Mouse (Mus musculus) pancreas, adult 10 weeks (tissue): ENCODE data around the gene Erich2. TPM values are rescaled to one million over a fixed set of nuclear protein-coding genes. Genes with fewer than 3 reads are reported as not detected.

Source experiments
- polyA plus RNA-seq: library from polyadenylated mRNA; stranded (reverse); fragments of 350-450 nt; fragmentation: Illumina TruSeq; extraction: RNeasy Lipid Tissue Mini Kit (QIAGEN cat#74804); gene quantifications from one replicate; pipeline ENCODE4 v1.2.3, GENCODE M21; 2015; ENCODE audit warnings: low read depth, low replicate concordance; ENCODE audit not compliant: insufficient read depth

The Erich2 gene
- 0.57 TPM for polyA plus RNA-seq

DNA sequence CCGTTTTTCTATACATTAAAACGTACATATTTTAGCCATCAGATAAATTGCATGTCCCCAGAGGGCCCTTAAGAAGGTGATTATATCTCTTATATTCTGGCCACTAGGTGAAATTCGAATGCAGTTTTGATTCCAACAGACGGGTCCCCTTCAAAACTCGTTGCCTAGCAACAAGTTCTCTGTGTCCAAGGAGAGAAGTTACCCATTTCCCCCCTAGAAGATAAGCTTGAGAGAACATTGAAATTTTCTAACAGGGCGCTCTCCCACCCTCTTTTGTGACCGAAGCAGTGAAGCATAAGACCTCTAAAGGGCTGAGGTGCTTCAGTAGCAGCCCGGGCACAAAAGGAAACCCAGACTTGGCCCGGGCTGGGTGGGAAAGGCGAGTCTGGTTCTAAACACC lies at the start of gene Erich2:
Gene Erich2, plus strand, starts transcription at position 324 of the 400 bp plus-strand sequence.

DNA sequence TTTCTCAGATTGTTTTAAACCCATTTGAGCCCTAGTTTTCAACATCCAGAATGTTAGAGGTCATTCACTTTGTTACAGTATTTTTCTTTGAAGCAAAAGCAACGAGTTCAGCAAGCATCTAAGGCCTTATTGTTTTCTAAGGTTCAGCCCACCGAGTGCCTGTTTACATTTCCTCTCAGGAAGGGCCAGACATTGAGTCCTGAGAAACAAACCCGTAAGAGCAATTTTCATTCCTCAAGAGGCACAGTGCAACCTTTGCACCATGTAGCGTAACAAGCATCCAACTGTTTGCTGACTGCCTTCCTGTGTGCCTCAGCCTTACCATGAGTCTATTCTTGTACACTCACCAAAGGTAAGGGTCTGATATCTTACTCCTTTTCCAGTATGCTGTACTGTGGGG lies 44.2 kb downstream of the Erich2 start, which contains the start of gene Gad1:
Gene Gad1, plus strand, starts transcription at position 301 of the 400 bp plus-strand sequence.

Other genes starting within 250 kb of the Erich2 start
- gene Sp5, start 33.9 kb upstream of the Erich2 start, polyA plus RNA-seq: not detected
- gene Gad1, start 44.3 kb downstream of the Erich2 start, polyA plus RNA-seq: 4.2 TPM
- gene Gorasp2, start 152.8 kb downstream of the Erich2 start, polyA plus RNA-seq: 57.3 TPM
- not detected for gene Gm26558, start 153.3 kb downstream of the Erich2 start, polyA plus RNA-seq